Mouse (Mus musculus): ENCODE results near the gene Rnf114.

GRCm38 (mm10) chr2:167512970-167513369 lies 20.5 kb downstream of the Rnf114 start:
- TF ChIP-seq CTCF (IDR thresholded peaks at IDR 0.05; ENCODE audit: borderline replicate concordance, control insufficient read depth, extremely low read depth, insufficient read depth, low read length, poor library complexity) (no peak), POLR2A (IDR thresholded peaks at IDR 0.05; ENCODE audit: control insufficient read depth, extremely low read depth, insufficient read depth, low read length, poor library complexity) (no peak)

Data from thymus, adult 2 months (tissue).